Comparison of ENCODE assay signal across 8 mouse cellular contexts in genomic region chr17:36271586-36272256, GRCm38 (mm10). TPM values are rescaled to one million over a fixed set of nuclear protein-coding genes. Genes with fewer than 3 reads are reported as not detected.
DNase-seq lines count a peak whose midpoint lies in the region; ATAC-seq and TF ChIP-seq lines count a peak whose summit lies in the region.

Gene Trim39, minus strand, starts transcription at chr17:36272247.

- 1% methylated on average over 43 of the region's 43 CpGs for WGBS in cerebellum, adult 2 months
- WGBS in intestine, embryonic 15.5 days = under 1% methylated on average over 43 of the region's 43 CpGs
- 1% methylated on average over 41 of the region's 43 CpGs for WGBS in limb, embryonic 12.5 days
- WGBS in midbrain, embryonic 16.5 days = under 1% methylated on average over 43 of the region's 43 CpGs

- ATAC-seq in frontal cortex, adult (ENCODE audit: low TSS enrichment) = peak; percentile 81
- peak; percentile 91 for ATAC-seq in intestine, embryonic 15.5 days
- ATAC-seq in limb, embryonic 12.5 days (ENCODE audit: insufficient number of reproducible peaks, insufficient read depth, low FRiP score, low TSS enrichment, low read depth) = peak; percentile 84
- ATAC-seq in midbrain, embryonic 16.5 days = peak; percentile 90

- H3K4me1 ChIP-seq in cerebellum, adult 2 months (ENCODE audit: control insufficient read depth, insufficient read depth, low read length) = peaks cover 8% of the 10 kb centered on the region; the same call in 1 of the 2 replicates
- peaks cover 17% of the 10 kb centered on the region for H3K4me1 ChIP-seq in intestine, embryonic 15.5 days (replicated peaks)
- peaks cover 27% of the 10 kb centered on the region for H3K4me1 ChIP-seq in limb, embryonic 12.5 days (replicated peaks)
- H3K4me1 ChIP-seq in midbrain, embryonic 16.5 days (ENCODE audit: control insufficient read depth, insufficient read depth, low read length) = peaks cover 34% of the 10 kb centered on the region

- H3K9me3 ChIP-seq in intestine, embryonic 15.5 days = no peaks in the 10 kb centered on the region
- H3K9me3 ChIP-seq in limb, embryonic 12.5 days = no peaks in the 10 kb centered on the region
- H3K9me3 ChIP-seq in midbrain, embryonic 16.5 days (replicated peaks; ENCODE audit: control insufficient read depth, low read length, poor library complexity, severe bottlenecking) = no peaks in the 10 kb centered on the region

- peak; percentile 51; the same call in 1 of the 2 replicates for TF ChIP-seq POLR2A in cerebellum, adult 2 months (IDR thresholded peaks at IDR 0.05; ENCODE audit: borderline replicate concordance, insufficient read depth, low read length)

- peak within 1 kb of the TSS; percentile 85 for H3K9ac ChIP-seq in intestine, embryonic 15.5 days
- H3K9ac ChIP-seq in limb, embryonic 12.5 days (replicated peaks) = peak within 1 kb of the TSS; percentile 91
- peak within 1 kb of the TSS; percentile 96 for H3K9ac ChIP-seq in midbrain, embryonic 16.5 days (ENCODE audit: low read depth, low read length)

- H3K4me2 ChIP-seq in intestine, embryonic 15.5 days (replicated peaks) = peak within 1 kb of the TSS; percentile 84
- H3K4me2 ChIP-seq in limb, embryonic 12.5 days = peak within 1 kb of the TSS; percentile 92
- H3K4me2 ChIP-seq in midbrain, embryonic 16.5 days (ENCODE audit: low read length) = peak within 1 kb of the TSS; percentile 96

- DNase-seq in thymus, adult 18-20 months = peak; percentile 62 to 80
- DNase-seq in thymus, postnatal 4 days = no peak
- peak; percentile 87 to 96 for DNase-seq in cerebellum, adult 2 months
- DNase-seq in splenic B cell, adult 2 months (ENCODE audit: low read depth, low spot score) = peak; percentile 89

- no peaks in the 10 kb centered on the region for H3K27me3 ChIP-seq in cerebellum, adult 2 months (ENCODE audit: control insufficient read depth, insufficient read depth, low read length)
- H3K27me3 ChIP-seq in intestine, embryonic 15.5 days (replicated peaks) = no peaks in the 10 kb centered on the region
- no peaks in the 10 kb centered on the region for H3K27me3 ChIP-seq in limb, embryonic 12.5 days
- H3K27me3 ChIP-seq in midbrain, embryonic 16.5 days (ENCODE audit: control insufficient read depth, insufficient read depth, low read depth, low read length) = no peaks in the 10 kb centered on the region
- no peaks in the 10 kb centered on the region for H3K27me3 ChIP-seq in splenic B cell, adult 2 months (ENCODE audit: control insufficient read depth, insufficient read depth, low read length, poor library complexity, severe bottlenecking)

- peaks cover 10% of the 10 kb centered on the region; the same call in 1 of the 2 replicates for H3K36me3 ChIP-seq in intestine, embryonic 15.5 days
- peaks cover 42% of the 10 kb centered on the region for H3K36me3 ChIP-seq in limb, embryonic 12.5 days
- H3K36me3 ChIP-seq in midbrain, embryonic 16.5 days (ENCODE audit: control insufficient read depth, insufficient read depth, low read length) = peaks cover 10% of the 10 kb centered on the region
- peaks cover 2% of the 10 kb centered on the region for H3K36me3 ChIP-seq in splenic B cell, adult 2 months (ENCODE audit: control insufficient read depth, insufficient read depth, low read length, poor library complexity, severe bottlenecking)

- no peak for TF ChIP-seq CTCF in cerebellum, adult 2 months (IDR thresholded peaks at IDR 0.05; ENCODE audit: borderline replicate concordance, insufficient read depth, low read depth, low read length)

- peak within 1 kb of the TSS; percentile 99 for H3K27ac ChIP-seq in cerebellum, adult 2 months (ENCODE audit: insufficient read depth, low read length)
- peak within 1 kb of the TSS; percentile 89 for H3K27ac ChIP-seq in intestine, embryonic 15.5 days
- H3K27ac ChIP-seq in limb, embryonic 12.5 days = peak within 1 kb of the TSS; percentile 93
- peak within 1 kb of the TSS; percentile 98 for H3K27ac ChIP-seq in midbrain, embryonic 16.5 days (ENCODE audit: low read length)

- H3K4me3 ChIP-seq in cerebellum, adult 2 months (replicated peaks; ENCODE audit: insufficient read depth, low read depth, low read length) = peak within 1 kb of the TSS; percentile 94
- peak within 1 kb of the TSS; percentile 76 for H3K4me3 ChIP-seq in intestine, embryonic 15.5 days (replicated peaks)
- H3K4me3 ChIP-seq in limb, embryonic 12.5 days (replicated peaks) = peak within 1 kb of the TSS; percentile 90
- peak within 1 kb of the TSS; percentile 96 for H3K4me3 ChIP-seq in midbrain, embryonic 16.5 days (ENCODE audit: low read depth, low read length)

RNA-seq across cellular contexts. Expression of gene Trim39, which starts in this region (rescaled TPM):
- 55.6 and 57.9 TPM in 2 replicates for polyA plus RNA-seq in cerebellum, adult 2 months (2012; rRNA removed)
- polyA plus RNA-seq in intestine, embryonic 15.5 days (2015; fragmentation: Nextera tagmentation; extraction: Ambion mirVana) = 12.5 and 13.6 TPM in 2 replicates
- 23.5 and 23.6 TPM in 2 replicates for polyA plus RNA-seq in limb, embryonic 12.5 days (2016; fragmentation: Nextera tagmentation; extraction: Ambion mirVana)
- polyA plus RNA-seq in midbrain, embryonic 16.5 days (2015; fragmentation: Nextera tagmentation; extraction: Ambion mirVana) = 26.2 and 28.6 TPM in 2 replicates
